Mouse (Mus musculus): ENCODE data around the gene Dyrk1b. TPM values are rescaled to one million over a fixed set of nuclear protein-coding genes. Genes with fewer than 3 reads are reported as not detected.

The Dyrk1b gene
- polyA plus RNA-seq, 1 experiment from 2014 or later: 10.4 TPM

Other genes starting within 250 kb of the Dyrk1b start
- gene Zfp780b, start 200.3 kb upstream of the Dyrk1b start, polyA plus RNA-seq (2016; fragmentation: Nextera tagmentation; extraction: Ambion mirVana): 15.5 and 17.1 TPM in 2 replicates
- gene Zfp850, start 165.4 kb upstream of the Dyrk1b start, polyA plus RNA-seq (2016; fragmentation: Nextera tagmentation; extraction: Ambion mirVana): 4.0 and 7.0 TPM in 2 replicates
- gene Psmc4, start 129.4 kb upstream of the Dyrk1b start, polyA plus RNA-seq (2016; fragmentation: Nextera tagmentation; extraction: Ambion mirVana): 315 and 364 TPM in 2 replicates
- gene Fcgbp, start 108.2 kb upstream of the Dyrk1b start, polyA plus RNA-seq (2016; fragmentation: Nextera tagmentation; extraction: Ambion mirVana): 0.41 TPM in 1 of 2 replicates, not detected in the other
- gene 9530053A07Rik, start 50.0 kb upstream of the Dyrk1b start, polyA plus RNA-seq (2016; fragmentation: Nextera tagmentation; extraction: Ambion mirVana): 0.05 and 0.06 TPM in 2 replicates
- 101 and 140 TPM in 2 replicates for gene Fbl, start 9.8 kb upstream of the Dyrk1b start, polyA plus RNA-seq (2016; fragmentation: Nextera tagmentation; extraction: Ambion mirVana)
- gene Eid2, start 88.4 kb downstream of the Dyrk1b start, polyA plus RNA-seq (2016; fragmentation: Nextera tagmentation; extraction: Ambion mirVana): 0.90 and 1.4 TPM in 2 replicates
- 5.6 and 7.1 TPM in 2 replicates for gene Eid2b, start 98.3 kb downstream of the Dyrk1b start, polyA plus RNA-seq (2016; fragmentation: Nextera tagmentation; extraction: Ambion mirVana)
- gene Selenov, start 111.7 kb downstream of the Dyrk1b start, polyA plus RNA-seq (2016; fragmentation: Nextera tagmentation; extraction: Ambion mirVana): not detected in 2 replicates
- gene Dll3, start 122.8 kb downstream of the Dyrk1b start, polyA plus RNA-seq (2016; fragmentation: Nextera tagmentation; extraction: Ambion mirVana): 0.18 and 0.68 TPM in 2 replicates
- gene Timm50, start 132.6 kb downstream of the Dyrk1b start, polyA plus RNA-seq (2016; fragmentation: Nextera tagmentation; extraction: Ambion mirVana): 171 and 189 TPM in 2 replicates
- 88.5 and 90.7 TPM in 2 replicates for gene Supt5, start 159.3 kb downstream of the Dyrk1b start, polyA plus RNA-seq (2016; fragmentation: Nextera tagmentation; extraction: Ambion mirVana)
- gene Rps16, start 171.2 kb downstream of the Dyrk1b start, polyA plus RNA-seq (2016; fragmentation: Nextera tagmentation; extraction: Ambion mirVana): 726 and 844 TPM in 2 replicates
- 68.3 and 75.1 TPM in 2 replicates for gene Plekhg2, start 193.1 kb downstream of the Dyrk1b start, polyA plus RNA-seq (2016; fragmentation: Nextera tagmentation; extraction: Ambion mirVana)
- gene Zfp36, start 200.8 kb downstream of the Dyrk1b start, polyA plus RNA-seq (2016; fragmentation: Nextera tagmentation; extraction: Ambion mirVana): 13.7 and 15.1 TPM in 2 replicates
- gene Med29, start 213.2 kb downstream of the Dyrk1b start, polyA plus RNA-seq (2016; fragmentation: Nextera tagmentation; extraction: Ambion mirVana): 58.8 and 62.0 TPM in 2 replicates
- gene Paf1, start 213.5 kb downstream of the Dyrk1b start, polyA plus RNA-seq (2016; fragmentation: Nextera tagmentation; extraction: Ambion mirVana): 79.8 and 81.3 TPM in 2 replicates